Mouse (Mus musculus) thymus, adult 2 months (tissue): ENCODE results near the gene Csmd2.

Experiments used
- CTCF ChIP-seq: fragments of 200-500 bp; IDR thresholded peaks from 2 replicates; pipeline ENCODE4 v1.5.1; 2012; ENCODE audit warnings: mild to moderate bottlenecking, control low read depth, low read length, moderate library complexity, borderline replicate concordance; ENCODE audit not compliant: control insufficient read depth, poor library complexity, insufficient read depth; ENCODE audit errors: extremely low read depth
- POLR2A ChIP-seq: fragments of 200-500 bp; IDR thresholded peaks from 2 replicates; pipeline ENCODE4 v1.6.1; 2012; ENCODE audit warnings: mild to moderate bottlenecking, low read length, control low read depth, moderate library complexity; ENCODE audit not compliant: control insufficient read depth, poor library complexity, insufficient read depth; ENCODE audit errors: extremely low read depth

GRCm38 (mm10) chr4:128422486-128422885 is 434.8 kb downstream of the Csmd2 start:
- TF ChIP-seq CTCF (no peak), POLR2A (no peak)
